Mouse (Mus musculus) lung, postnatal 14 days (tissue): ENCODE measurements around the gene Gpr37l1.
"Not testable (repeated sequence)": the region's sequence is repeated elsewhere in the genome, so short reads cannot be mapped to it uniquely, and the experiment has no call there.

Source experiments
- DNase-seq: peaks from one replicate; pipeline ENCODE4 v3.0.0; 2021

The Gpr37l1 gene

DNA sequence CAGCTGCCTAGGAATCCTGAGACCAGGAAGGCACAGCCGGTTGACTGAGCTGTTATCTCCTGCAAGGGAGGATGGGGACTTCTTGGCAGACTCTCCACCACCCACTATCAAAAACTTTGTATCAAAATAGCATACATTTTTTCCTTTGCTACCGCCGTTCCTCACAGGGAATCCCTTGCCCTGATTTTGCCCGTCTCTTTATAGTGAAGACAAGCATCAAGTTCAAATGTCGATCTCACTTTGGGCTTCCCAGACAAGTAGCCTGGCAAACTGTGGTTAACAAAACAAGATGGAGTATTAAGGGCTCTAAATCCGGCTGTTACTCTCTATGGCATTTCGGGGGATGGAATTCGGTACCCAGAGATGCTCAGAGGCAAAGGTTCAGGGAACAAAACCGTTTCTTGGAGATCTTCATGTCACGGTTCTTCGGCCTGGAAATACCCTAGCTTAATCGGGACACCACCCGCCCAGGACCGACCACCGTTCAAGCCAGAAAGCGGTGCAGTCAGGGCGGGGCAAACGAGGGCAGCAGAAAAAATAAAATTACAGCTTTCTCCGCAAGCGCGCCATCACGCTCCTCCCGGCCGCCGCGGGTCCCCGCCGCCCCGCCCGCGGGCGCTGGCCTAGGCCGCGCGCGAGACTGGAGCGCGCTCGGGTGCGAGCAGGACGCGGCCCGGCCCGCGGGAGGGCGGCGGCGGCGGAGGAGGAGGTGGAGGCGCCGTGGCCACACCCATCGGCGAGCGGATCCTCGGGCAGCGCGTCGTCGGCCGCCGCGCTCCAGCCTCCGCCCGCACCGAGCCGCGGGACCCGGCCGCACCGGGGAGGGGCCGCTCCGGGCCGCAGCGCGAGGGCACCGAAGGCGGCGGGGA, 21.2 kb downstream of the Gpr37l1 start, which contains the start of gene Arl8a:
TSS of gene Arl8a (plus strand) at position 748 of the 869 bp plus-strand sequence.
- peak; percentile 87 for DNase-seq

DNA sequence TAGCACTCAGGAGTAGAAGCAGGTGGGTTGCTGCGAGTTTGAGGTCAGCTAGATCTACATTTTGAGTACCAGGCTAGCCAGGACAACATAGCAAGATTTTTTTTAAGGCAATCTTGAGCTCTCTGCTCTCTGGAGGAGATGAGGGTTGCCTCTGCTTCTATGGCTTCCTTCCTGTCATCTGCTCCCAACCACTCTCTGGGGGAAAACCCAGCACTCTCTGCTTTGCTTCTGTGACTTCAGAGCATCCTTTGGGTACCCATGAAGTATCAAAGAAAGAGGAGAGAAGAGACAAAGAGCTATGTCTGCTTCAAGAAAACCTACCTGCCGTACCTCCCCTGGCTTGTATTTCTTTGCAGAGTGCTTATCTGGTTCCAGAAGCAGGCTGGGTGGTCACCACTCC, 23.5 kb downstream of the Gpr37l1 start:
- no peak for DNase-seq

DNA sequence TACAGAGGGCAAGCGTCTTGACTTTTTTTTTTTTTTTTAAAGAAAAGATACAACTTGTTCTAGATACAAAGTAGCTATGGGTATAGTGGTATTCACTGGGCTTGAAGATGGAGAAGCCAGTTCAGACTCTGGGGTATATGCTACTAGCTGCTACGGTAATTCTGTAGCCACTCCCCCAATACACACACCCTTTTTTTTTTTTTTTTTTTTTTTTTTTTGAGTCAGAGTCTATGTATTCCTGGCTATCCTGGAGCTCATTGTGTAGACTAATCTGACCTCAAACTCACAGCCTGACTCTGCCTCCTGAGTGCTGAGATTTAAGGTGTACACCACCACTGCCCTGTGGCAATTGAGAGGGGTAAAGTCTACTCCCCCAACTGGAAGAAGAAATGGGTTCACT, 25.0 kb downstream of the Gpr37l1 start:
- DNase-seq, result no peak

DNA sequence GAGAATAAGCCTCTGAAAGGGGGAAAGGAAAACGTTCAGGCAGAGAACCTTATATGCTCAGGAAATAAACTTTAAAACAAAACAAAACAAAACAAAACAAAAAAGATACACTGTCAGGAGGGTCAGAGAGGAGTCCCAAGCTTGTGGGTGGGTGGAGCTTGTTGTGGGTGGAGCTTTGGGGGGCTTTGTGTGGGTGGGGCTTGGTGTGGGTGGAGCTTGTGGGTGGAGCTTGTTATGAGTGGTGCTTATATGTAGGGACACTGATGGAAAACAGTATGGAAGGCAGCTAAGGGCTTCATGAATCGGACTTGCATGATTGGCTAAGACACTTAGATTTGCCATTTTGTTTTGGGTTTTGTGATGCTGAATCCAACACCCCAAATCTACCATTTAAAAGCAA, 27.6 kb downstream of the Gpr37l1 start:
- no peak for DNase-seq

DNA sequence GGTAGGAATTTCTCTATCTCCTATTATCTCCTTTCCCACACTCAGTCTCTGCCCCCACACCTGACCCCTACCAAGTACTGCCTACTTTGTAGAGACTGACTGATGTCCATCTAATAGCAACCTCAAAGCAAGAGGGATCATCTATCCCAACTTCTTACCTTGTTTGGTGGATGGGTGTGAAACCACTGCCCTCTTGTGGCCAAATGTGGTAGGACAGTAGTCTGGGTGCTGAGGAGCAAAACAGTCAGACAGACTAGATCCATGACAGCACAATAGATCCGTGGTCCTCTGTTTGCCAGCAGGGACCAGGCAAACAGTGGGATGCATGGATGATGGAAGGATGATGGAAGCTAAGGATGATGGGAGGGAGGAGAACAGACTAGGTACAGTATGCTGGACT, 31.0 kb downstream of the Gpr37l1 start:
- peak; percentile 72 for DNase-seq

- DNase-seq, result no peak
These were observed 32.2 kb downstream of the Gpr37l1 start for GRCm38 (mm10) chr1:135135111-135135787.

- no peak for DNase-seq
These were observed 33.6 kb downstream of the Gpr37l1 start for GRCm38 (mm10) chr1:135133678-135134435.

DNA sequence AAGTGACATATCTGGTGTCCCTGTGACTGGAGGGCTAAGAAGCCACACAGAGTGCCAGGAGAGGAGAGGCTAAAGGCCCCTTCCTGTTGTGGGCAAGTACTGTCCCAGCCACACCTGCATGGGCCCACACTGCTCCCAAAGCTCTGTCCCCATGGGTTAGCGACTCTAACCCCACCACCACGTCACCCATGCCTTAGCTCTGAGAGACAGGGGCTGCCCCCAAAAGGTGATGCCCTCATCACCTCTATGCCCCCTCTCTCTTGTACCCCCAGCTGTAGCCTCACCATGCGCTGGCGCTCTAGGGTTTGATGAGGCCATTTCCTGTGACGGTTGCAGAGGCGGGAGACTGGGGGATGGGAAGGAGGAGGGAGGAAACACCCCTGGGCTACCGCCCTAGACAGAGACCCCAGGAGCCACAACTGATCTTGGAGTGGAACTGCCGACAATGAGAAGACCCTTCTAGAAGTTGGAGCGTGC, 34.5 kb downstream of the Gpr37l1 start:
- DNase-seq, result no peak

DNA sequence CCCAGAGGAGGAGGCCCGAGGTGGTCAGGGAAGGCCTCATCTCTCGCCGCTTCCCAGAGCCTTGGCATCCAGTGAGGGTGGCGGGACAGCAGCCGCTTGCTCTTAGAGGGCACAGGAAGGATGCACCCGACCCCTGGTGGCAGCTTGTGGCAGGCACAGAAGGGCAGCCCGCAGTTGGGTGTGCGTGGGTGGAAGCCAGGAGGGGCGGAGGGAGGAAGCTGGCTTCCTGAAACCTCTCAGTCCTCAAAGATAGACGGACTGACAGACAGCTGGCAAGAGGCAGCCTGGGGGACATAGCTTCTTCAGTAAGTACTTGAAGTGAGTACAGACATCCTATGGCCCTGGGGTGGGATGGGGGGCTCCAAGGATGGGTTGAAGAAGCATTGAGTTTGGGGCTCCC, 35.0 kb downstream of the Gpr37l1 start, which contains the start of gene Ptpn7:
TSS of gene Ptpn7 (plus strand) at position 228 of the 400 bp plus-strand sequence.
- DNase-seq, result peak; percentile 85

GRCm38 (mm10) chr1:135131560-135131959, 35.9 kb downstream of the Gpr37l1 start:
- DNase-seq, result no peak

- DNase-seq, result peak; percentile 48
These were observed 36.4 kb downstream of the Gpr37l1 start for GRCm38 (mm10) chr1:135131034-135131433.

GRCm38 (mm10) chr1:135130376-135131018, 37.0 kb downstream of the Gpr37l1 start:
- DNase-seq, result no peak

DNA sequence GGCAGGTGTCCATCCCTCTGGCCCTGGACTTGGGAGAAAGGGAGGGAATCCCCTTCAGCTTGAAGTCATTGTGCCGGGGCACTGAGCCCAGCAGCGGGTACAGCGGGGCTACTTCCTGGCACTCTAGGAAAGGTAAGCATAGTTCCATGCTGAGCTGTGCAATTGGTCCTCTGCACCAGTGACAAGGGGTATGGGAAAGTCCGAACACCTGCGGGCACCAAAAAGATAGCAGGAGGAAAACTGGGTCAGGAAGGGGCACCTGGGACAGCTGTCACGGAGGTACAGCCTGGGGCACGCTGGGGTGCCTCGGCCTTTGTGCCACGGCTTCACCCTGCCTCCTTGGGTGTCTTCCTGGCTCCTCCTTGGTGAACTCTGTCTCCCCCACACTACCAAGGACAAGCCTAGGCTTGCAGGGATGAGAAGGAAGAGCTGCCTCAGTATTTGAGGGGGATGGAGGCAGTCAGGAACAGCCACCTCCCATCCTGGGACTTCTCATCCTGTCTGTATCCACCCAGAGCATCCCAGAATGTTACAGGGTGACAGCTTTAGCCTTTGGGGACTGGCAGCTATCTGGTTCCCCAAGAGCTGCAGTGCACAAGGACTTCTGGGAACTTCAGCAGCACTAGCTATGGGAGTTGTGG, 37.8 kb downstream of the Gpr37l1 start:
- DNase-seq, result no peak

- DNase-seq, result no peak
These were observed 38.5 kb downstream of the Gpr37l1 start for GRCm38 (mm10) chr1:135128986-135129385.

DNA sequence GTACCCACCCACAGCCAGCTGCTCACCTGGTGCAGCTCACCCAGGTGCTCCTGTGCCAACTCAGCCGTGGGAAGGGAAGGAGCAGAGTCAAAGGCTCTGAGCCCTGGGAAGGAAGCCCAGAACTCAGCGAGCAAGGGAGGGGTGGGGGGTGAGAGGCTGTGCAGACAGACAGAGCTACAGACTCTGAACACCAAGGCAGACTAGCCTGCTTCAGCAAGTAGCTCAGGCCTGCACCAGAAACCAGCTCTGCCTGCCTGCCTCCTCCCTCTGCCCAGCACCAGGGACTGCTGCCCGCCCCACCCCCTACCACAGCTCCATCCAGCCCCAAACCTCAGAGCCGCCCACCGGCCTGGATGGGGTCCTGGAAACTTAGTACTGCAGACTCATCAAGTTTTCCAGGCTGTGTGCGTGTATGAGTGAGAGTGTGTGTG, 39.5 kb downstream of the Gpr37l1 start:
- no peak for DNase-seq

GRCm38 (mm10) chr1:135126443-135127027, 40.9 kb downstream of the Gpr37l1 start:
- no peak for DNase-seq

GRCm38 (mm10) chr1:135125990-135126389, 41.5 kb downstream of the Gpr37l1 start:
- peak; percentile 44 for DNase-seq

DNA sequence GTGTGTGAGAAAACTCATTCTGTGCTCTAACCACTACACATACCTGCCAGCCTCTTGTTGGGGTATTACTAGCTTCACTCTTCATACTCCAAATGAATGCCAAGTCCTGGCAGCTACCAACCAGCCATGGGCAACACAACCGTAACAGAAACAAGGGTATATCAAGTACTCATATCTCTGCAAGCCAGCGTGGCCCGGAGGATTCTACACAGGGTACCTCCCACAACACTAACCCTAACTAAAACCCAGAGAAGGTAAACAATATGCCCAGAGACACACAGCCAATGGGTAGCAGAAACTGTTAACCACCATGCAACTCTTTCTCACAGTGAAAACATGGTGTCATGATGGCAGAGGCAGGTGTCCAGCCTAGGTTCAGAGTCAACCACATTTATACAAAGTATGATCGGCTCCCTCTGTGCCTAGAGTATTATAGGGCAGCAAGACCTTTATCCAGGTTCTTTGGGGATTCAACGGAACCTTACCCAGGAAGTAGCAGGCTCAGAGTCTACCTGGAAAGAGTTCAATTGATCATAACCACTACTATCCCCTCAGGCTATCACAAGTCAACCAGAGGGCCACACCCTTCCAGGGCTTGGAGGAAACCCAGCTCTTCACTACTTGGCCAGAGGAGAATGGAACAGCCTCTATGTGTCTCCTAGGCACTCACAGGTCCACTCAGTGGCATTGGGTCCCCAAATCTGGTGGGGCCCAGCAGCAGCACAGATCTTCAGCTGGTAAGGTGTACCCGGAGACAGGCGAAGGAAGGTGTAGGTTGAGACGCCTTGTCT, 42.7 kb downstream of the Gpr37l1 start:
- no peak for DNase-seq

- DNase-seq, result peak; percentile 59
These were observed 54.8 kb downstream of the Gpr37l1 start for GRCm38 (mm10) chr1:135112661-135113060.

DNA sequence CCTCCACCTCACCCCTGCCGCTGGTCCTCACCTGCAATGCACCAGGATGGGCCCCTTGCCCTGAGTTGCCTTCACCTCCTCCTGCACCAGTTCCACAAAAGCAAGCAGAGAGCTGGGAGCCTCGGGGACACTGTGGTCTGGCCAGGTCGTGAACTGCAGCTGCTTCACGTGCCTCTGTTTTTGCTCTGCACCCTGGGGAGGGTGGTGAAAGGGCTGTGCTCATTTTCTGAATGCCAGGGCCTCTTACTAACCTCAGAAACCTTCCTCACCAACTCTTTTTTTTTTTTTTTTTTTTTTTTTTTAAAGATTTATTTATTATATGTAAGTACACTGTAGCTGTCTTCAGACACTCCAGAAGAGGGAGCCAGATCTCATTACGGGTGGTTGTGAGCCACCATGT, 56.2 kb downstream of the Gpr37l1 start:
- DNase-seq, result not testable (repeated sequence)
